Mouse (Mus musculus): ENCODE measurements around the gene Mok. TPM values are rescaled to one million over a fixed set of nuclear protein-coding genes. Genes with fewer than 3 reads are reported as not detected.

The Mok gene
- polyA plus RNA-seq, 1 experiment from 2014 or later, result 14.3 TPM

- Histone ChIP-seq H3K36me3 (replicated peaks; ENCODE audit: control insufficient read depth, insufficient read depth) (no peaks in the 10 kb centered on the region), H3K27ac (no peak overlapping the region), H3K4me1 (replicated peaks; ENCODE audit: control insufficient read depth, insufficient read depth, low read length) (peaks cover 23% of the 10 kb centered on the region), H3K27me3 (ENCODE audit: control insufficient read depth, insufficient read depth, low read length) (peaks cover 26% of the 10 kb centered on the region), H3K9ac (no peak overlapping the region), H3K4me2 (replicated peaks) (peak overlapping the region; percentile 65; the same call in 1 of the 2 replicates), H3K9me3 (ENCODE audit: control insufficient read depth, low read length) (no peaks in the 10 kb centered on the region), H3K4me3 (replicated peaks; ENCODE audit: low read length) (no peak overlapping the region)
- WGBS, result 74% methylated on average over 5 of the region's 5 CpGs
- ATAC-seq (ENCODE audit: low FRiP score) (no peak), DNase-seq (ENCODE audit: low spot score) (no peak)
Observed at GRCm38 (mm10) chr12:110841731-110842493, 1.2 kb upstream of the Mok start.

- WGBS, result 80% methylated on average over 8 of the region's 8 CpGs
- no peaks in the 10 kb centered on the region for H3K36me3 ChIP-seq (replicated peaks; ENCODE audit: control insufficient read depth, insufficient read depth)
- H3K4me1 ChIP-seq (replicated peaks; ENCODE audit: control insufficient read depth, insufficient read depth, low read length), result peaks cover 7% of the 10 kb centered on the region; the same call in 1 of the 2 replicates
- no peak overlapping the region for H3K4me2 ChIP-seq (replicated peaks)
- DNase-seq (ENCODE audit: low spot score) (no peak), ATAC-seq (ENCODE audit: low FRiP score) (no peak)
- no peak overlapping the region for H3K9ac ChIP-seq
- H3K27me3 ChIP-seq (ENCODE audit: control insufficient read depth, insufficient read depth, low read length), result no peaks in the 10 kb centered on the region
- 0 out of 2 replicates have a peak overlapping the region, but pooled peaks have one; percentile 34 for H3K27ac ChIP-seq
- no peak overlapping the region for H3K4me3 ChIP-seq (replicated peaks; ENCODE audit: low read length)
- no peaks in the 10 kb centered on the region for H3K9me3 ChIP-seq (ENCODE audit: control insufficient read depth, low read length)
Observed at GRCm38 (mm10) chr12:110837850-110838249, 2.9 kb downstream of the Mok start.

GRCm38 (mm10) chr12:110837192-110837841 lies 3.4 kb downstream of the Mok start:
- H3K27me3 ChIP-seq (ENCODE audit: control insufficient read depth, insufficient read depth, low read length), result no peaks in the 10 kb centered on the region
- H3K9me3 ChIP-seq (ENCODE audit: control insufficient read depth, low read length), result no peaks in the 10 kb centered on the region
- no peak overlapping the region for H3K4me3 ChIP-seq (replicated peaks; ENCODE audit: low read length)
- ATAC-seq (ENCODE audit: low FRiP score) (no peak), DNase-seq (ENCODE audit: low spot score) (no peak)
- no peaks in the 10 kb centered on the region for H3K36me3 ChIP-seq (replicated peaks; ENCODE audit: control insufficient read depth, insufficient read depth)
- H3K4me2 ChIP-seq (replicated peaks), result peak overlapping the region; percentile 10; the same call in 1 of the 2 replicates
- 26% methylated on average over 5 of the region's 5 CpGs for WGBS
- no peak overlapping the region for H3K9ac ChIP-seq
- peaks cover 7% of the 10 kb centered on the region; the same call in 1 of the 2 replicates for H3K4me1 ChIP-seq (replicated peaks; ENCODE audit: control insufficient read depth, insufficient read depth, low read length)
- H3K27ac ChIP-seq, result peak overlapping the region; percentile 34; the same call in 1 of the 2 replicates

- Histone ChIP-seq H3K4me1 (replicated peaks; ENCODE audit: control insufficient read depth, insufficient read depth, low read length) (peaks cover 7% of the 10 kb centered on the region; the same call in 1 of the 2 replicates), H3K27ac (peak overlapping the region; percentile 34; the same call in 1 of the 2 replicates), H3K9ac (no peak overlapping the region), H3K27me3 (ENCODE audit: control insufficient read depth, insufficient read depth, low read length) (no peaks in the 10 kb centered on the region), H3K36me3 (replicated peaks; ENCODE audit: control insufficient read depth, insufficient read depth) (no peaks in the 10 kb centered on the region), H3K4me3 (replicated peaks; ENCODE audit: low read length) (no peak overlapping the region), H3K9me3 (ENCODE audit: control insufficient read depth, low read length) (no peaks in the 10 kb centered on the region), H3K4me2 (replicated peaks) (peak overlapping the region; percentile 10; the same call in 1 of the 2 replicates)
- WGBS, result 41% methylated on average over 6 of the region's 6 CpGs
- ATAC-seq (ENCODE audit: low FRiP score), result no peak
- DNase-seq (ENCODE audit: low spot score), result no peak
Observed at GRCm38 (mm10) chr12:110836729-110837128, 4.0 kb downstream of the Mok start.

GRCm38 (mm10) chr12:110835182-110835581 lies 5.6 kb downstream of the Mok start:
- Histone ChIP-seq H3K36me3 (replicated peaks; ENCODE audit: control insufficient read depth, insufficient read depth) (no peaks in the 10 kb centered on the region), H3K27me3 (ENCODE audit: control insufficient read depth, insufficient read depth, low read length) (no peaks in the 10 kb centered on the region), H3K9ac (no peak overlapping the region), H3K4me2 (replicated peaks) (no peak overlapping the region), H3K9me3 (ENCODE audit: control insufficient read depth, low read length) (no peaks in the 10 kb centered on the region), H3K4me3 (replicated peaks; ENCODE audit: low read length) (no peak overlapping the region), H3K27ac (no peak overlapping the region), H3K4me1 (replicated peaks; ENCODE audit: control insufficient read depth, insufficient read depth, low read length) (peaks cover 7% of the 10 kb centered on the region; the same call in 1 of the 2 replicates)
- ATAC-seq (ENCODE audit: low FRiP score), result no peak
- 98% methylated on average over 3 of the region's 3 CpGs for WGBS
- no peak for DNase-seq (ENCODE audit: low spot score)

GRCm38 (mm10) chr12:110830293-110831024 lies 10.3 kb downstream of the Mok start:
- WGBS, result 89% methylated on average over 9 of the region's 11 CpGs
- H3K4me1 ChIP-seq (replicated peaks; ENCODE audit: control insufficient read depth, insufficient read depth, low read length), result no peaks in the 10 kb centered on the region

GRCm38 (mm10) chr12:110828908-110829307 lies 11.8 kb downstream of the Mok start:
- Histone ChIP-seq H3K4me1 (replicated peaks; ENCODE audit: control insufficient read depth, insufficient read depth, low read length) (no peaks in the 10 kb centered on the region), H3K4me2 (replicated peaks) (no peak overlapping the region), H3K36me3 (replicated peaks; ENCODE audit: control insufficient read depth, insufficient read depth) (no peaks in the 10 kb centered on the region), H3K27ac (no peak overlapping the region), H3K9me3 (ENCODE audit: control insufficient read depth, low read length) (no peaks in the 10 kb centered on the region), H3K4me3 (replicated peaks; ENCODE audit: low read length) (no peak overlapping the region), H3K27me3 (ENCODE audit: control insufficient read depth, insufficient read depth, low read length) (no peaks in the 10 kb centered on the region), H3K9ac (no peak overlapping the region)
- ATAC-seq (ENCODE audit: low FRiP score) (no peak), DNase-seq (ENCODE audit: low spot score) (no peak)
- 96% methylated on average over 4 of the region's 4 CpGs for WGBS

More at GRCm38 (mm10) chr12:110830293-110831024, 10.3 kb downstream of the Mok start:
- H3K4me2 ChIP-seq (replicated peaks), result no peak overlapping the region
- no peaks in the 10 kb centered on the region for H3K27me3 ChIP-seq (ENCODE audit: control insufficient read depth, insufficient read depth, low read length)
- ATAC-seq (ENCODE audit: low FRiP score) (no peak), DNase-seq (ENCODE audit: low spot score) (no peak)
- no peak overlapping the region for H3K4me3 ChIP-seq (replicated peaks; ENCODE audit: low read length)
- no peak overlapping the region for H3K9ac ChIP-seq
- H3K9me3 ChIP-seq (ENCODE audit: control insufficient read depth, low read length), result no peaks in the 10 kb centered on the region
- no peak overlapping the region for H3K27ac ChIP-seq
- H3K36me3 ChIP-seq (replicated peaks; ENCODE audit: control insufficient read depth, insufficient read depth), result no peaks in the 10 kb centered on the region

GRCm38 (mm10) chr12:110822366-110822765 lies 18.4 kb downstream of the Mok start:
- Histone ChIP-seq H3K9me3 (ENCODE audit: control insufficient read depth, low read length) (no peaks in the 10 kb centered on the region), H3K27me3 (ENCODE audit: control insufficient read depth, insufficient read depth, low read length) (no peaks in the 10 kb centered on the region), H3K27ac (no peak overlapping the region), H3K9ac (no peak overlapping the region), H3K36me3 (replicated peaks; ENCODE audit: control insufficient read depth, insufficient read depth) (no peaks in the 10 kb centered on the region; the same call in 1 of the 2 replicates), H3K4me3 (replicated peaks; ENCODE audit: low read length) (no peak overlapping the region), H3K4me1 (replicated peaks; ENCODE audit: control insufficient read depth, insufficient read depth, low read length) (no peaks in the 10 kb centered on the region), H3K4me2 (replicated peaks) (no peak overlapping the region)
- ATAC-seq (ENCODE audit: low FRiP score) (no peak), DNase-seq (ENCODE audit: low spot score) (no peak)
- WGBS, result 92% methylated on average over 7 of the region's 7 CpGs

- 93% methylated on average over 2 of the region's 2 CpGs for WGBS
- DNase-seq (ENCODE audit: low spot score), result no peak
- Histone ChIP-seq H3K36me3 (replicated peaks; ENCODE audit: control insufficient read depth, insufficient read depth) (no peaks in the 10 kb centered on the region; the same call in 1 of the 2 replicates), H3K9me3 (ENCODE audit: control insufficient read depth, low read length) (no peaks in the 10 kb centered on the region), H3K27ac (no peak overlapping the region), H3K4me3 (replicated peaks; ENCODE audit: low read length) (no peak overlapping the region), H3K4me1 (replicated peaks; ENCODE audit: control insufficient read depth, insufficient read depth, low read length) (no peaks in the 10 kb centered on the region), H3K27me3 (ENCODE audit: control insufficient read depth, insufficient read depth, low read length) (no peaks in the 10 kb centered on the region), H3K9ac (no peak overlapping the region), H3K4me2 (replicated peaks) (no peak overlapping the region)
- ATAC-seq (ENCODE audit: low FRiP score), result no peak
Observed at GRCm38 (mm10) chr12:110821787-110822186, 19.0 kb downstream of the Mok start.

All from hindbrain, embryonic 14.5 days (tissue).